20 mouse cellular contexts compared by ENCODE assay signal in the genomic region with DNA sequence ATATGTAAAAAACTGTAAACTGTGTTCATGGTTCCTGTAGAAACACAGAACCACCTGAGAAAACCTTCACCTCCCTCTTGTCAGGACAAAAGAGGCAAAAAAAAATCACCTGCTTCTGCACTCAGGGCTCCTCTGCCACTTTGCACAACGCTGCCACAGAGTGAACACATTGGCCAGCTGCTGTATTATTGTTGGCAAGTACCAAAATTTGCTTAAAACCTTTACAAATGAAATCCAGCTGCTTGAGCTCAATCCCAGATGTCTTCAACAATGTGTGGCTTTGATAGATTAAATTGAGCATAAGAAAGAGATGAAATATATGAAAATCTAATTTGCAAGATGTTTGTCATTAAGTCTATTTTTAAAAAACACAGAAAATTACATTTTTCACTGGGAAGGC.
DNase-seq lines count a peak whose midpoint lies in the region; ATAC-seq lines count a peak whose summit lies in the region.
"Had no signal": no experiment of that assay in that cellular context is flagged by ENCODE, and none has a peak within 500 bp of the region (broad histone marks: within the 10 kb centered on the region; RNA-seq: fewer than 3 reads in every experiment).

No protein-coding gene starts in this region.

- 40% methylated on average over 1 of the region's 1 CpGs for WGBS in forebrain, embryonic 14.5 days
- 37% methylated on average over 1 of the region's 1 CpGs for WGBS in forebrain, embryonic 11.5 days
- WGBS in embryonic facial prominence, embryonic 14.5 days: 13% methylated on average over 1 of the region's 1 CpGs
- 10% methylated on average over 1 of the region's 1 CpGs for whole genome bisulfite sequencing in limb, embryonic 13.5 days
- WGBS in kidney, embryonic 15.5 days: 42% methylated on average over 1 of the region's 1 CpGs

- H3K27ac ChIP-seq in forebrain, embryonic 14.5 days (ENCODE audit: low read depth, low read length): no peak overlapping the region
- H3K27ac ChIP-seq in forebrain, embryonic 11.5 days (ENCODE audit: low read depth, low read length): no peak overlapping the region
- no peak overlapping the region for H3K27ac ChIP-seq in embryonic facial prominence, embryonic 14.5 days (replicated peaks; ENCODE audit: low read depth, low read length)
- H3K27ac ChIP-seq in limb, embryonic 13.5 days: no peak overlapping the region
- no peak overlapping the region for H3K27ac ChIP-seq in kidney, embryonic 15.5 days
- H3K27ac ChIP-seq: forebrain, embryonic 15.5 days; heart, embryonic 13.5 days; hindbrain, embryonic 15.5 days had no signal

- no peak overlapping the region for H3K9ac ChIP-seq in forebrain, embryonic 14.5 days (ENCODE audit: low read length)
- no peak overlapping the region for H3K9ac ChIP-seq in forebrain, embryonic 11.5 days (ENCODE audit: low read length)
- no peak overlapping the region for H3K9ac ChIP-seq in embryonic facial prominence, embryonic 14.5 days (ENCODE audit: low read depth, low read length)
- H3K9ac ChIP-seq in limb, embryonic 13.5 days: no peak overlapping the region
- H3K9ac ChIP-seq in kidney, embryonic 15.5 days: no peak overlapping the region
- H3K9ac ChIP-seq: forebrain, embryonic 15.5 days; heart, embryonic 13.5 days; hindbrain, embryonic 15.5 days had no signal

- H3K4me1 ChIP-seq in forebrain, embryonic 14.5 days (ENCODE audit: control insufficient read depth, insufficient read depth, low read length): peaks cover 2% of the 10 kb centered on the region; the same call in 1 of the 2 replicates
- peaks cover 3% of the 10 kb centered on the region; the same call in 1 of the 2 replicates for H3K4me1 ChIP-seq in forebrain, embryonic 11.5 days (replicated peaks; ENCODE audit: control insufficient read depth, insufficient read depth, low read length)
- H3K4me1 ChIP-seq in embryonic facial prominence, embryonic 14.5 days (ENCODE audit: control insufficient read depth, insufficient read depth, low read length): peaks cover 28% of the 10 kb centered on the region
- H3K4me1 ChIP-seq in limb, embryonic 13.5 days: peaks cover 37% of the 10 kb centered on the region
- H3K4me1 ChIP-seq in kidney, embryonic 15.5 days: peaks cover 7% of the 10 kb centered on the region
- H3K4me1 ChIP-seq: hindbrain, embryonic 15.5 days had no signal

- peak; percentile 34 for DNase-seq in forebrain, embryonic 14.5 days (ENCODE audit: low spot score)
- DNase-seq in forebrain, embryonic 11.5 days (ENCODE audit: low spot score): no peak
- peak; percentile 41 for DNase-seq in adipocyte (ENCODE audit: low spot score)
- DNase-seq in embryonic facial prominence, embryonic 14.5 days (ENCODE audit: low spot score): peak; percentile 90
- no peak for DNase-seq in frontal cortex, postnatal 36 days (ENCODE audit: low spot score in 2 of 2)
- DNase-seq in gastrocnemius, postnatal 25 days: no peak
- DNase-seq: adrenal gland, postnatal 10 days; cerebellum, adult 18-20 months; cerebellum, adult 9-11 months; cerebellum, postnatal 36 days; gastrocnemius, postnatal 14 days; heart, postnatal 36 days; kidney, adult 11 months; kidney, adult 9 months had no signal

- no peaks in the 10 kb centered on the region for H3K36me3 ChIP-seq in forebrain, embryonic 14.5 days (ENCODE audit: control insufficient read depth, insufficient read depth, low read length)
- H3K36me3 ChIP-seq in forebrain, embryonic 11.5 days (ENCODE audit: control insufficient read depth, insufficient read depth, low read length): no peaks in the 10 kb centered on the region
- H3K36me3 ChIP-seq in embryonic facial prominence, embryonic 14.5 days (ENCODE audit: control insufficient read depth, insufficient read depth, low read length): no peaks in the 10 kb centered on the region
- no peaks in the 10 kb centered on the region for H3K36me3 ChIP-seq in limb, embryonic 13.5 days
- H3K36me3 ChIP-seq in kidney, embryonic 15.5 days: no peaks in the 10 kb centered on the region
- H3K36me3 ChIP-seq: forebrain, embryonic 15.5 days; heart, embryonic 13.5 days; hindbrain, embryonic 15.5 days had no signal

- no peaks in the 10 kb centered on the region for H3K9me3 ChIP-seq in forebrain, embryonic 14.5 days (replicated peaks; ENCODE audit: control insufficient read depth, low read length)
- H3K9me3 ChIP-seq in forebrain, embryonic 11.5 days (ENCODE audit: control insufficient read depth, low read length): no peaks in the 10 kb centered on the region
- H3K9me3 ChIP-seq in embryonic facial prominence, embryonic 14.5 days (ENCODE audit: control insufficient read depth, low read length): no peaks in the 10 kb centered on the region
- no peaks in the 10 kb centered on the region for H3K9me3 ChIP-seq in limb, embryonic 13.5 days
- H3K9me3 ChIP-seq in kidney, embryonic 15.5 days (replicated peaks): no peaks in the 10 kb centered on the region
- H3K9me3 ChIP-seq: forebrain, embryonic 15.5 days; heart, embryonic 13.5 days; hindbrain, embryonic 15.5 days had no signal

- ATAC-seq in forebrain, embryonic 14.5 days: no peak; the same call in 1 of the 2 replicates
- ATAC-seq in forebrain, embryonic 11.5 days (replicated peaks; ENCODE audit: low FRiP score): no peak
- ATAC-seq in embryonic facial prominence, embryonic 14.5 days (ENCODE audit: low read depth): no peak
- 0 out of 2 replicates have a peak, but pooled peaks have one; percentile 25 for ATAC-seq in limb, embryonic 13.5 days (ENCODE audit: low FRiP score, low read depth)
- ATAC-seq in kidney, embryonic 15.5 days (replicated peaks; ENCODE audit: low FRiP score): no peak
- ATAC-seq: forebrain, embryonic 15.5 days; inflammation-experienced regulatory T-cells, adult 6 months had no signal

- H3K4me3 ChIP-seq in forebrain, embryonic 14.5 days (ENCODE audit: low read depth, low read length): no peak overlapping the region
- no peak overlapping the region for H3K4me3 ChIP-seq in forebrain, embryonic 11.5 days (ENCODE audit: low read depth, low read length)
- no peak overlapping the region for H3K4me3 ChIP-seq in embryonic facial prominence, embryonic 14.5 days (ENCODE audit: low read depth, low read length)
- no peak overlapping the region for H3K4me3 ChIP-seq in limb, embryonic 13.5 days
- no peak overlapping the region for H3K4me3 ChIP-seq in kidney, embryonic 15.5 days (replicated peaks)
- H3K4me3 ChIP-seq: forebrain, embryonic 15.5 days; heart, embryonic 13.5 days; hindbrain, embryonic 15.5 days had no signal

- H3K4me2 ChIP-seq in forebrain, embryonic 14.5 days (ENCODE audit: low read length): no peak overlapping the region
- no peak overlapping the region for H3K4me2 ChIP-seq in forebrain, embryonic 11.5 days (ENCODE audit: low read depth, low read length, severe bottlenecking)
- H3K4me2 ChIP-seq in embryonic facial prominence, embryonic 14.5 days (ENCODE audit: low read depth, low read length): no peak overlapping the region
- H3K4me2 ChIP-seq in limb, embryonic 13.5 days (replicated peaks): no peak overlapping the region
- no peak overlapping the region for H3K4me2 ChIP-seq in kidney, embryonic 15.5 days
- H3K4me2 ChIP-seq: forebrain, embryonic 15.5 days; heart, embryonic 13.5 days; hindbrain, embryonic 15.5 days had no signal

- no peaks in the 10 kb centered on the region for H3K27me3 ChIP-seq in forebrain, embryonic 14.5 days (replicated peaks; ENCODE audit: control insufficient read depth, insufficient read depth, low read length)
- H3K27me3 ChIP-seq in forebrain, embryonic 11.5 days (ENCODE audit: control insufficient read depth, insufficient read depth, low read length): no peaks in the 10 kb centered on the region
- peaks cover 16% of the 10 kb centered on the region; the same call in 1 of the 2 replicates for H3K27me3 ChIP-seq in embryonic facial prominence, embryonic 14.5 days (replicated peaks; ENCODE audit: control insufficient read depth, insufficient read depth, low read length)
- H3K27me3 ChIP-seq in limb, embryonic 13.5 days: peaks cover 7% of the 10 kb centered on the region; the same call in 1 of the 2 replicates
- H3K27me3 ChIP-seq in kidney, embryonic 15.5 days: no peaks in the 10 kb centered on the region
- H3K27me3 ChIP-seq: forebrain, embryonic 15.5 days; heart, embryonic 13.5 days; hindbrain, embryonic 15.5 days had no signal

Comparison
In these comparisons a context has a peak if more than half of its experiments do, and no peak if none do; other contexts are left out.
1. DNase-seq: peak in forebrain, embryonic 14.5 days (single experiment), adipocyte (single experiment) and embryonic facial prominence, embryonic 14.5 days (single experiment); none in forebrain, embryonic 11.5 days (single experiment), frontal cortex, postnatal 36 days (0 of 2) and gastrocnemius, postnatal 25 days (single experiment).